8 mouse cellular contexts compared by ENCODE assay signal in genomic region chr10:81365073-81365472, GRCm38 (mm10). TPM values are rescaled to one million over a fixed set of nuclear protein-coding genes. Genes with fewer than 3 reads are reported as not detected.
DNase-seq lines count a peak whose midpoint lies in the region; ATAC-seq and TF ChIP-seq lines count a peak whose summit lies in the region.

No protein-coding gene starts in this region.

- no peak for TF ChIP-seq CTCF in embryonic fibroblast, embryonic 13.5 days (IDR thresholded peaks at IDR 0.05; ENCODE audit: borderline replicate concordance, insufficient read depth, low read length)
- TF ChIP-seq CTCF in liver, embryonic 14.5 days (IDR thresholded peaks at IDR 0.05; ENCODE audit: low read depth): no peak

- H3K9ac ChIP-seq in kidney, embryonic 14.5 days (ENCODE audit: low read depth, low read length): no peak overlapping the region
- H3K9ac ChIP-seq in liver, embryonic 14.5 days (replicated peaks): no peak overlapping the region

- H3K36me3 ChIP-seq in kidney, embryonic 14.5 days (ENCODE audit: control insufficient read depth, insufficient read depth, low read length): peaks cover 40% of the 10 kb centered on the region
- peaks cover 64% of the 10 kb centered on the region for H3K36me3 ChIP-seq in liver, embryonic 14.5 days (replicated peaks; ENCODE audit: control insufficient read depth, insufficient read depth, low read depth)

- no peak for DNase-seq in kidney, postnatal 4 days
- DNase-seq in NIH3T3 (ENCODE audit: low read depth): peak; percentile 13
- DNase-seq in liver, embryonic 14.5 days (ENCODE audit: low read depth in 3 of 3, low spot score in 3 of 3): no peak
- DNase-seq in thymus, postnatal 10 days (ENCODE audit: low spot score in 2 of 2): no peak

- peak overlapping the region; percentile 34; the same call in 1 of the 2 replicates for H3K4me3 ChIP-seq in kidney, embryonic 14.5 days (ENCODE audit: low read length)
- no peak overlapping the region for H3K4me3 ChIP-seq in embryonic fibroblast, embryonic 13.5 days (ENCODE audit: insufficient read depth, low read length)
- H3K4me3 ChIP-seq in liver, embryonic 14.5 days (ENCODE audit: insufficient read depth in 1 of 2, low read depth in 2 of 2, low read length in 2 of 2): no peak overlapping the region

- TF ChIP-seq POLR2A in embryonic fibroblast, embryonic 13.5 days (IDR thresholded peaks at IDR 0.05; ENCODE audit: low read depth, low read length): peak; percentile 39; the same call in 1 of the 2 replicates

- H3K4me1 ChIP-seq in kidney, embryonic 14.5 days (ENCODE audit: control insufficient read depth, insufficient read depth, low read length): peaks cover 28% of the 10 kb centered on the region
- no peaks in the 10 kb centered on the region for H3K4me1 ChIP-seq in embryonic fibroblast, embryonic 13.5 days (ENCODE audit: control insufficient read depth, insufficient read depth, low read length)
- H3K4me1 ChIP-seq in liver, embryonic 14.5 days (replicated peaks; ENCODE audit: control insufficient read depth in 2 of 2, insufficient read depth in 2 of 2, low read length in 1 of 2): peaks cover 43 to 49% of the 10 kb centered on the region in 2 experiments

- no peak overlapping the region for H3K27ac ChIP-seq in kidney, embryonic 14.5 days (ENCODE audit: low read depth, low read length)
- no peak overlapping the region for H3K27ac ChIP-seq in embryonic fibroblast, embryonic 13.5 days (ENCODE audit: insufficient read depth, low read length)
- H3K27ac ChIP-seq in liver, embryonic 14.5 days: peak overlapping the region; percentile 45

- H3K27me3 ChIP-seq in kidney, embryonic 14.5 days (ENCODE audit: control insufficient read depth, insufficient read depth, low read length): peaks cover 14% of the 10 kb centered on the region
- H3K27me3 ChIP-seq in liver, embryonic 14.5 days (ENCODE audit: control insufficient read depth, insufficient read depth, low read length): no peaks in the 10 kb centered on the region

- TF ChIP-seq EP300 in liver, embryonic 14.5 days (IDR thresholded peaks at IDR 0.05; ENCODE audit: low read depth): no peak

- 36% methylated on average over 4 of the region's 4 CpGs for WGBS in kidney, embryonic 14.5 days
- WGBS in liver, embryonic 14.5 days (ENCODE audit: insufficient replicate concordance): 48% methylated on average over 4 of the region's 4 CpGs

- 0 out of 2 replicates have a peak, but pooled peaks have one; percentile 5 for ATAC-seq in kidney, embryonic 14.5 days (ENCODE audit: low FRiP score, low TSS enrichment)
- ATAC-seq in liver, embryonic 14.5 days (ENCODE audit: insufficient read depth): no peak
- ATAC-seq in monocyte, adult 5-6 weeks (replicated peaks; ENCODE audit: insufficient number of reproducible peaks, low FRiP score, low TSS enrichment, poor library complexity, severe bottlenecking): no peak
- no peak for ATAC-seq in cerebellum, adult (ENCODE audit: insufficient number of reproducible peaks, low FRiP score, low TSS enrichment)

- peak overlapping the region; percentile 68; the same call in 1 of the 2 replicates for H3K4me2 ChIP-seq in kidney, embryonic 14.5 days (replicated peaks; ENCODE audit: low read depth, low read length)
- no peak overlapping the region for H3K4me2 ChIP-seq in liver, embryonic 14.5 days (ENCODE audit: low read depth)

- H3K9me3 ChIP-seq in kidney, embryonic 14.5 days (ENCODE audit: control insufficient read depth, low read length): no peaks in the 10 kb centered on the region
- no peaks in the 10 kb centered on the region for H3K9me3 ChIP-seq in liver, embryonic 14.5 days (ENCODE audit: control insufficient read depth, low read length)

RNA-seq across cellular contexts. Expression of gene 4930404N11Rik, which starts 0.5 kb away (rescaled TPM):
- 0.14 and 0.30 TPM in 2 replicates for polyA plus RNA-seq in kidney, embryonic 14.5 days (2014; fragmentation: Nextera tagmentation; extraction: Ambion mirVana)
- 0.61 TPM in 1 of 2 replicates, not detected in the other for polyA plus RNA-seq in embryonic fibroblast, embryonic 13.5 days (2011; ENCODE audit: insufficient read length, low read depth, missing spikeins)
- 0.55 and 0.78 TPM in 2 replicates for polyA plus RNA-seq in liver, embryonic 14.5 days (2012; rRNA removed)
- 0.44 and 0.60 TPM in 2 replicates for polyA plus RNA-seq in liver, embryonic 14.5 days (2014; fragmentation: Nextera tagmentation; extraction: Ambion mirVana)
- total RNA-seq in monocyte, adult 5-6 weeks (2017): 1.4 to 2.4 TPM in 2 of 3 replicates, not detected in the other

RNA-seq across cellular contexts. Expression of gene Mfsd12, which starts 7.8 kb away (rescaled TPM):
- polyA plus RNA-seq in kidney, embryonic 14.5 days (2014; fragmentation: Nextera tagmentation; extraction: Ambion mirVana): 4.1 and 4.6 TPM in 2 replicates
- 5.7 and 6.2 TPM in 2 replicates for polyA plus RNA-seq in embryonic fibroblast, embryonic 13.5 days (2011; ENCODE audit: insufficient read length, low read depth, missing spikeins)
- polyA plus RNA-seq in liver, embryonic 14.5 days (2012; rRNA removed): 8.4 and 9.3 TPM in 2 replicates
- 6.1 and 8.3 TPM in 2 replicates for polyA plus RNA-seq in liver, embryonic 14.5 days (2014; fragmentation: Nextera tagmentation; extraction: Ambion mirVana)
- total RNA-seq in monocyte, adult 5-6 weeks (2017): 5.3 to 9.6 TPM (median 6.3 TPM) in 3 replicates

RNA-seq across cellular contexts. Expression of gene Fzr1, which starts 13.2 kb away (rescaled TPM):
- 101 and 108 TPM in 2 replicates for polyA plus RNA-seq in kidney, embryonic 14.5 days (2014; fragmentation: Nextera tagmentation; extraction: Ambion mirVana)
- 26.4 and 26.7 TPM in 2 replicates for polyA plus RNA-seq in embryonic fibroblast, embryonic 13.5 days (2011; ENCODE audit: insufficient read length, low read depth, missing spikeins)
- 73.1 and 86.2 TPM in 2 replicates for polyA plus RNA-seq in liver, embryonic 14.5 days (2012; rRNA removed)
- 80.5 and 85.2 TPM in 2 replicates for polyA plus RNA-seq in liver, embryonic 14.5 days (2014; fragmentation: Nextera tagmentation; extraction: Ambion mirVana)
- 8.2 to 12.9 TPM (median 11.7 TPM) in 3 replicates for total RNA-seq in monocyte, adult 5-6 weeks (2017)

RNA-seq across cellular contexts. Expression of gene Hmg20b, which starts 14.8 kb away (rescaled TPM):
- 115 and 119 TPM in 2 replicates for polyA plus RNA-seq in kidney, embryonic 14.5 days (2014; fragmentation: Nextera tagmentation; extraction: Ambion mirVana)
- polyA plus RNA-seq in embryonic fibroblast, embryonic 13.5 days (2011; ENCODE audit: insufficient read length, low read depth, missing spikeins): 75.2 and 81.8 TPM in 2 replicates
- 20.6 and 24.9 TPM in 2 replicates for polyA plus RNA-seq in liver, embryonic 14.5 days (2012; rRNA removed)
- 20.3 and 23.7 TPM in 2 replicates for polyA plus RNA-seq in liver, embryonic 14.5 days (2014; fragmentation: Nextera tagmentation; extraction: Ambion mirVana)
- 28.8 to 40.1 TPM (median 38.7 TPM) in 3 replicates for total RNA-seq in monocyte, adult 5-6 weeks (2017)

RNA-seq across cellular contexts. Expression of gene Dohh, which starts 19.2 kb away (rescaled TPM):
- polyA plus RNA-seq in kidney, embryonic 14.5 days (2014; fragmentation: Nextera tagmentation; extraction: Ambion mirVana): 59.2 and 73.9 TPM in 2 replicates
- 37.7 and 50.1 TPM in 2 replicates for polyA plus RNA-seq in embryonic fibroblast, embryonic 13.5 days (2011; ENCODE audit: insufficient read length, low read depth, missing spikeins)
- 29.8 and 32.2 TPM in 2 replicates for polyA plus RNA-seq in liver, embryonic 14.5 days (2012; rRNA removed)
- 35.0 and 39.7 TPM in 2 replicates for polyA plus RNA-seq in liver, embryonic 14.5 days (2014; fragmentation: Nextera tagmentation; extraction: Ambion mirVana)
- 18.6 to 22.3 TPM (median 20.9 TPM) in 3 replicates for total RNA-seq in monocyte, adult 5-6 weeks (2017)
